Mouse (Mus musculus) bone marrow, adult 2 months (tissue): ENCODE measurements around the gene Tomm40.

Source experiments
- CTCF ChIP-seq: fragments of 200-500 bp; IDR thresholded peaks from 2 replicates; pipeline ENCODE4 v1.5.1; 2011; ENCODE audit warnings: low read length, control low read depth; ENCODE audit not compliant: control insufficient read depth, insufficient read depth
- POLR2A ChIP-seq: fragments of 200-500 bp; IDR thresholded peaks from 2 replicates; pipeline ENCODE4 v1.6.1; 2011; ENCODE audit warnings: low read depth, mild to moderate bottlenecking, control low read depth, low read length, borderline replicate concordance; ENCODE audit not compliant: control insufficient read depth

DNA sequence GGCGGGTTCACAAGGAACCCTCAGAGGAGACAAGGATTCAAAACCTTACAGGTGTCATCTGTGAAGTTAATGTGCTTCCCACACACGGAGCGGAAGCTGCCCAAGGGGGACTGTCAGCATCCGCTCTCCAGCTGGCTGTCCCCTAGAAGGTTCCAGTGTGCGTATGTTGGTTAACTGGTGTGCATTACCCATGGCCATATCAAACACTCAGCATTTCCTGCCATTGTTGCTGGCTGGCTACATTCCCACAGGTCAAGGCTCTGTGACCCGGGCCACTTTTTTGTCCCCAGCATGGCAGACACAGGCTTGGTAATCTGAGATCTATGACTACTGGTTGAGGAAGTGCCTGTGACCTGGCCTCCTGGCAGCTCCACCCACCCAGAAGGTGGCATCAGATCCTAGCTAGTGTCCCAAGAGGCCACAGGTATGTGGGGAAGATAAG lies 7.5 kb upstream of the Tomm40 start:
- TF ChIP-seq CTCF (no peak), POLR2A (no peak)
